Mouse (Mus musculus): ENCODE results near the gene Speg.
A peak's percentile ranks its signal among the peaks of the same experiment; 100 is the strongest.

DNA sequence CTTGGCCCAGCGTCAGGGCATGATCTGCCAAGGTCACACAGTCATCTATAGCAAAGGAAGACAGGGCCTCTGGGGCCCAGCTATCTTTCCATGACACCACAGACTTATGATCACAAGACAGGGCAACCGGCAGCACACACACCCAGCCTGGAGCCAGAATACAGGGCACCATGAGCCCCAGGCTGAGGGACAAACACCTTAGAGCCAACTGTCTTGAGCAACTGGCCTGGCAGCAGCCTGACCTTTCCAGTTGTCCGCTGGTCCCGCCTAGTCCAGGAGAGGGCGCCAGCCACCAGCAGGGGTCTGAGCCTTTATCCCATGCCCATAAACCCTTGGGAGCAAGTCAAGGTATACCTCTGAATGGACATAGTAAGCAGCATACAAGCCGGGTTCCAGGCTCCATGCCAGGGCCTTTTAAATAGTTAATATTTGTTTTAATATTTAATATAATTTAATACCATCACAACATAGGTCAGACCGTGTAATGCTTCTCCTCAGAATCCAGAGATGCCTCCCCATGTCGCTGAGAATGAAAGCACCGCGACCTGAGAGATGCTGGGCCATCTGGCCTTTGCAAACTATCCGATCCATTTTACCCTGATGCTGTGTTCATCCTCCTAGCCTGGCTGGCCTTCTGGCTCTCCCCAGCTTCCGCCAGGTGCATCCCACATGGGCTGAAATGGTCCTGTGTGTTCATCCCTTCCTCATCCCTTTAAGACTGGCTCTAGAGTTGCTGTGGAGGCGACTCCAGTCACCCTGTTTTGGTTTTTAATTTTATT is 3.6 kb upstream of the Speg start:
- TF ChIP-seq EP300 (IDR thresholded peaks at IDR 0.05; ENCODE audit: insufficient read depth, low read depth, low read length), result no peak
- TF ChIP-seq CTCF (IDR thresholded peaks at IDR 0.05; ENCODE audit: low read depth, low read length), result peak; percentile 96

All from ES-Bruce4 (cell line).